Mouse (Mus musculus) ES-E14 (cell line): ENCODE measurements at regions not wholly inside any gene's neighbourhood (a gene's known extent, or its start where the extent isn't known, plus 50 kb on each side); places are given as distances from the start of the nearest gene placed in this dataset.

ENCODE experiments used
- CHD2 ChIP-seq: IDR thresholded peaks from 2 replicates; pipeline ENCODE4 v1.6.1; 2014; ENCODE audit warnings: mild to moderate bottlenecking, low read depth, low read length, inconsistent platforms
- HCFC1 ChIP-seq: IDR thresholded peaks from 2 replicates; pipeline ENCODE4 v1.6.1; 2012; ENCODE audit warnings: low read length, inconsistent platforms, borderline replicate concordance; ENCODE audit not compliant: insufficient read depth
- MAFK ChIP-seq: IDR thresholded peaks from 2 replicates; pipeline ENCODE4 v1.6.1; 2014; ENCODE audit warnings: mild to moderate bottlenecking, low read depth, low read length, inconsistent platforms; ENCODE audit not compliant: insufficient read depth
- ZC3H11A ChIP-seq: IDR thresholded peaks from 2 replicates; pipeline ENCODE4 v1.6.1; 2012; ENCODE audit warnings: low read depth, mild to moderate bottlenecking, inconsistent platforms, low read length, borderline replicate concordance
- ZNF384 ChIP-seq: IDR thresholded peaks from 2 replicates; pipeline ENCODE4 v1.6.1; 2012; ENCODE audit warnings: low read depth, low read length, inconsistent platforms

GRCm38 (mm10) chr10:95620796-95621195, 52.5 kb downstream of the Anapc15-ps start:
- TF ChIP-seq CHD2 (no peak), ZNF384 (no peak), HCFC1 (no peak), MAFK (no peak), ZC3H11A (no peak)
